Mouse (Mus musculus): ENCODE data around the gene Trim42.

DNA sequence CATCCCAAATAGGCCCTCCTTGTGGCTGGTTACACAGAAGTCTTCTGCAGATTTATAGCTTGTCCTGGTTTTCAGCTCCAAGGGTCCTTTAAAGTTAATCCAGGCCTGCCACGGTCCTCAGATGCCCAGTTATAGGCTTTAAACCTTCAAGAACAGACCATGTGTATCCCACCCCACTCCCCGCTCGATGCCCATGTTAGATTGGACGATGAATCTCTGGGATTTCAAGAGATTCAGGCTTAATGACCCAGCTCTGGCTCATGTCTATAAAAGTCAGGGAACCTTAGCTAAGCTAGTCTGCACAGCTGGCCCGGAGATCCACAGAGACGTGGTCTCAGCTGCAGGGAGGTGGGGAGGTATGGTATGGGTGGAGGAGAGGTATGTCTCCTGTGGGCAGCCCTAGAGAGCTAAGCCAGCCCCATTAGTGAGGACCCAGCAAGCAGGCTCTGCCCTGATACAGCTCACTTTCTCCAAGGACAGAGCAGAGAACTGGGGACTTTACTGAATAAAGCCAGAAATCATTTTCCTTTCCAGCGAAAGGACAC lies 60.2 kb downstream of the Trim42 start:
- TF ChIP-seq CTCF (IDR thresholded peaks at IDR 0.05; ENCODE audit: low read depth) (no peak), EP300 (optimal IDR thresholded peaks at IDR 0.05) (no peak)

All from stomach, postnatal 0 days (tissue).